Mouse (Mus musculus): ENCODE results near the gene Negr1. TPM values are rescaled to one million over a fixed set of nuclear protein-coding genes. Genes with fewer than 3 reads are reported as not detected.

The Negr1 gene
- polyA plus RNA-seq, 1 experiment: 1.7 TPM

- Histone ChIP-seq H3K4me1 (ENCODE audit: control insufficient read depth, insufficient read depth, low read length) (no peaks in the 10 kb centered on the region; the same call in 1 of the 2 replicates), H3K36me3 (ENCODE audit: control insufficient read depth, insufficient read depth, low read length) (no peaks in the 10 kb centered on the region), H3K27me3 (replicated peaks; ENCODE audit: control insufficient read depth, insufficient read depth, low read length) (no peaks in the 10 kb centered on the region), H3K27ac (ENCODE audit: insufficient read depth, low read depth, low read length) (0 out of 2 replicates have a peak overlapping the region, but pooled peaks have one; percentile 35), H3K4me3 (ENCODE audit: insufficient read depth, low read depth, low read length) (no peak overlapping the region)
- DNase-seq: peak; percentile 61
- no peak for TF ChIP-seq CTCF (conservative IDR thresholded peaks at IDR 0.05; ENCODE audit: insufficient read depth, insufficient read length, low read depth, low read length)
- TF ChIP-seq POLR2A (IDR thresholded peaks at IDR 0.05; ENCODE audit: low read depth, low read length): no peak
- WGBS: 10% methylated on average over 2 of the region's 2 CpGs
These were observed 233.0 kb downstream of the Negr1 start for GRCm38 (mm10) chr3:156794610-156795009.

GRCm38 (mm10) chr3:156796061-156796691 is 234.6 kb downstream of the Negr1 start:
- DNase-seq: peak; percentile 11
- WGBS: 75% methylated on average over 6 of the region's 6 CpGs

GRCm38 (mm10) chr3:156799228-156799627 is 237.6 kb downstream of the Negr1 start:
- Histone ChIP-seq H3K27me3 (replicated peaks; ENCODE audit: control insufficient read depth, insufficient read depth, low read length) (no peaks in the 10 kb centered on the region), H3K27ac (ENCODE audit: insufficient read depth, low read depth, low read length) (no peak overlapping the region), H3K4me1 (ENCODE audit: control insufficient read depth, insufficient read depth, low read length) (no peaks in the 10 kb centered on the region), H3K36me3 (ENCODE audit: control insufficient read depth, insufficient read depth, low read length) (no peaks in the 10 kb centered on the region), H3K4me3 (ENCODE audit: insufficient read depth, low read depth, low read length) (no peak overlapping the region)
- no peak for DNase-seq
- no peak for TF ChIP-seq CTCF (conservative IDR thresholded peaks at IDR 0.05; ENCODE audit: insufficient read depth, insufficient read length, low read depth, low read length)
- no peak for TF ChIP-seq POLR2A (IDR thresholded peaks at IDR 0.05; ENCODE audit: low read depth, low read length)
- WGBS: 86% methylated on average over 7 of the region's 7 CpGs

More at GRCm38 (mm10) chr3:156796061-156796691, 234.6 kb downstream of the Negr1 start:
- H3K27ac ChIP-seq (ENCODE audit: insufficient read depth, low read depth, low read length): no peak overlapping the region
- no peaks in the 10 kb centered on the region for H3K36me3 ChIP-seq (ENCODE audit: control insufficient read depth, insufficient read depth, low read length)
- no peak overlapping the region for H3K4me3 ChIP-seq (ENCODE audit: insufficient read depth, low read depth, low read length)
- no peaks in the 10 kb centered on the region for H3K27me3 ChIP-seq (replicated peaks; ENCODE audit: control insufficient read depth, insufficient read depth, low read length)
- no peaks in the 10 kb centered on the region; the same call in 1 of the 2 replicates for H3K4me1 ChIP-seq (ENCODE audit: control insufficient read depth, insufficient read depth, low read length)
- TF ChIP-seq CTCF (conservative IDR thresholded peaks at IDR 0.05; ENCODE audit: insufficient read depth, insufficient read length, low read depth, low read length) (no peak), POLR2A (IDR thresholded peaks at IDR 0.05; ENCODE audit: low read depth, low read length) (no peak)

GRCm38 (mm10) chr3:156809836-156810235 is 248.2 kb downstream of the Negr1 start:
- TF ChIP-seq CTCF (conservative IDR thresholded peaks at IDR 0.05; ENCODE audit: insufficient read depth, insufficient read length, low read depth, low read length) (no peak), POLR2A (IDR thresholded peaks at IDR 0.05; ENCODE audit: low read depth, low read length) (no peak)
- no peak for DNase-seq
- no peak overlapping the region for H3K4me3 ChIP-seq (ENCODE audit: insufficient read depth, low read depth, low read length)
- no peaks in the 10 kb centered on the region for H3K36me3 ChIP-seq (ENCODE audit: control insufficient read depth, insufficient read depth, low read length)
- H3K4me1 ChIP-seq (ENCODE audit: control insufficient read depth, insufficient read depth, low read length): no peaks in the 10 kb centered on the region
- H3K27me3 ChIP-seq (replicated peaks; ENCODE audit: control insufficient read depth, insufficient read depth, low read length): no peaks in the 10 kb centered on the region
- no peak overlapping the region for H3K27ac ChIP-seq (ENCODE audit: insufficient read depth, low read depth, low read length)
- 81% methylated on average over 3 of the region's 3 CpGs for WGBS

- no peaks in the 10 kb centered on the region for H3K36me3 ChIP-seq (ENCODE audit: control insufficient read depth, insufficient read depth, low read length)
- TF ChIP-seq POLR2A (IDR thresholded peaks at IDR 0.05; ENCODE audit: low read depth, low read length): no peak
- TF ChIP-seq CTCF (conservative IDR thresholded peaks at IDR 0.05; ENCODE audit: insufficient read depth, insufficient read length, low read depth, low read length): no peak
- no peak for DNase-seq
These were observed 255.3 kb downstream of the Negr1 start for GRCm38 (mm10) chr3:156816938-156817337.

GRCm38 (mm10) chr3:156817452-156817851 is 255.9 kb downstream of the Negr1 start:
- WGBS: 12% methylated on average over 6 of the region's 6 CpGs
- DNase-seq: no peak
- Histone ChIP-seq H3K36me3 (ENCODE audit: control insufficient read depth, insufficient read depth, low read length) (no peaks in the 10 kb centered on the region), H3K27ac (ENCODE audit: insufficient read depth, low read depth, low read length) (no peak overlapping the region), H3K4me3 (ENCODE audit: insufficient read depth, low read depth, low read length) (no peak overlapping the region), H3K4me1 (ENCODE audit: control insufficient read depth, insufficient read depth, low read length) (no peaks in the 10 kb centered on the region), H3K27me3 (replicated peaks; ENCODE audit: control insufficient read depth, insufficient read depth, low read length) (no peaks in the 10 kb centered on the region)
- TF ChIP-seq POLR2A (IDR thresholded peaks at IDR 0.05; ENCODE audit: low read depth, low read length) (no peak), CTCF (conservative IDR thresholded peaks at IDR 0.05; ENCODE audit: insufficient read depth, insufficient read length, low read depth, low read length) (no peak)

More at GRCm38 (mm10) chr3:156816938-156817337, 255.3 kb downstream of the Negr1 start:
- Histone ChIP-seq H3K27me3 (replicated peaks; ENCODE audit: control insufficient read depth, insufficient read depth, low read length) (no peaks in the 10 kb centered on the region), H3K4me3 (ENCODE audit: insufficient read depth, low read depth, low read length) (no peak overlapping the region), H3K4me1 (ENCODE audit: control insufficient read depth, insufficient read depth, low read length) (no peaks in the 10 kb centered on the region), H3K27ac (ENCODE audit: insufficient read depth, low read depth, low read length) (no peak overlapping the region)

GRCm38 (mm10) chr3:156823039-156823438 is 261.4 kb downstream of the Negr1 start:
- H3K27ac ChIP-seq (ENCODE audit: insufficient read depth, low read depth, low read length): no peak overlapping the region
- no peak overlapping the region for H3K4me3 ChIP-seq (ENCODE audit: insufficient read depth, low read depth, low read length)
- no peaks in the 10 kb centered on the region for H3K36me3 ChIP-seq (ENCODE audit: control insufficient read depth, insufficient read depth, low read length)
- 82% methylated on average over 3 of the region's 3 CpGs for WGBS
- H3K27me3 ChIP-seq (replicated peaks; ENCODE audit: control insufficient read depth, insufficient read depth, low read length): no peaks in the 10 kb centered on the region
- no peak for DNase-seq
- no peak for TF ChIP-seq POLR2A (IDR thresholded peaks at IDR 0.05; ENCODE audit: low read depth, low read length)
- no peak for TF ChIP-seq CTCF (conservative IDR thresholded peaks at IDR 0.05; ENCODE audit: insufficient read depth, insufficient read length, low read depth, low read length)
- H3K4me1 ChIP-seq (ENCODE audit: control insufficient read depth, insufficient read depth, low read length): no peaks in the 10 kb centered on the region

All from kidney, adult 2 months (tissue).